In the genomic region with DNA sequence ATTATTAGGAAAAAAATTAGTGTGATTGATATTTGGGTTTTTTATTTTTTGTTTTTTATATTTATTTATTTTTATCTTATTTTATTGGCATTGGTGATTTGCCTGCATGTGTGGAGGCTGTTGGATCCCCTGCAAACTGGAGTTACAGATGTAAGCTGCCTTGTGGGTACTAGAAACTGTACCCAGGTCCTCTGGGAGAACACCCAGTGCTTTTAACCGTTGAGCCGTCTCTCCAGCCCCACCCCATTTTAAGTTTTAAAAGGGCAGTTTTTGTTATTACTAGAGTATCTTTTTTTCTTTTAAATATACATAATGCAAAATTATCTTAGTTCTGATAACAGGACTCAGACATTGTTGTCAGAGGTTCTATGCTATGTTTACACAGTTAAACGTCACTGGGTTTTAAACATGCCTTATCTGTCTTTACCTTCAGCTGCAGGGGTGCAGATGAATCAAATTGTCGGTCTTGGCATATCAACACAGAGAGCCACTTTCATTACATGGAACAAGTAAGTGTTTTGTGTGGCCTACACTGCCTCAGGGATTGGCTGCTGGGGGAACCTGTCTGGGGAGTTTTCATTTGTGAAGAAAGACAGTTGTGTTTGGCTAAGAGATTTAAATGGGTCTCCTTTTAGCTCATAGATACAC, we compare ENCODE assay signal across 17 mouse cellular contexts.
"Had no signal": no experiment of that assay in that cellular context is flagged by ENCODE, and none has a peak within 500 bp of the region (broad histone marks: within the 10 kb centered on the region; RNA-seq: fewer than 3 reads in every experiment).

No protein-coding gene starts in this region.

- H3K9ac ChIP-seq: limb, embryonic 15.5 days; liver, embryonic 15.5 days; lung, embryonic 15.5 days; midbrain, embryonic 13.5 days; neural tube, embryonic 15.5 days had no signal

- H3K4me1 ChIP-seq: limb, embryonic 15.5 days; liver, embryonic 15.5 days; lung, embryonic 15.5 days; neural tube, embryonic 15.5 days had no signal

- ATAC-seq: midbrain, embryonic 13.5 days had no signal

- H3K27me3 ChIP-seq: limb, embryonic 15.5 days; lung, embryonic 15.5 days; midbrain, embryonic 13.5 days; neural tube, embryonic 15.5 days had no signal

- DNase-seq: kidney, adult 11 months; kidney, adult 9 months; kidney, postnatal 36 days; layer of hippocampus, adult 9-11 months; layer of hippocampus, postnatal 36 days; lung, postnatal 14 days; right cerebral cortex, adult 18-20 months; right cerebral cortex, postnatal 25 days; thymus, postnatal 4 days had no signal

- H3K27ac ChIP-seq: kidney, postnatal 0 days; limb, embryonic 15.5 days; liver, embryonic 15.5 days; lung, embryonic 15.5 days; macrophage; midbrain, embryonic 13.5 days; neural tube, embryonic 15.5 days had no signal

- H3K9me3 ChIP-seq: limb, embryonic 15.5 days; liver, embryonic 15.5 days; lung, embryonic 15.5 days; midbrain, embryonic 13.5 days; neural tube, embryonic 15.5 days had no signal

- H3K36me3 ChIP-seq: limb, embryonic 15.5 days; liver, embryonic 15.5 days; lung, embryonic 15.5 days; midbrain, embryonic 13.5 days; neural tube, embryonic 15.5 days had no signal

- H3K4me3 ChIP-seq: limb, embryonic 15.5 days; liver, embryonic 15.5 days; lung, embryonic 15.5 days; midbrain, embryonic 13.5 days; myocyte; neural tube, embryonic 15.5 days had no signal

- H3K4me2 ChIP-seq: limb, embryonic 15.5 days; liver, embryonic 15.5 days; lung, embryonic 15.5 days; midbrain, embryonic 13.5 days; neural tube, embryonic 15.5 days had no signal
